Mouse (Mus musculus) regulatory T cell (primary cell): Measurements from ENCODE around the gene Gstcd.

Experiments used
- in situ Hi-C: fragments of 300-600 bp; cut with MboI, MseI; formaldehyde crosslinking; loops from one replicate; pipeline ENCODE4 v1.15.1; 2025; ENCODE audit warnings: high pct_unique_total_duplicates

The Gstcd gene

DNA sequence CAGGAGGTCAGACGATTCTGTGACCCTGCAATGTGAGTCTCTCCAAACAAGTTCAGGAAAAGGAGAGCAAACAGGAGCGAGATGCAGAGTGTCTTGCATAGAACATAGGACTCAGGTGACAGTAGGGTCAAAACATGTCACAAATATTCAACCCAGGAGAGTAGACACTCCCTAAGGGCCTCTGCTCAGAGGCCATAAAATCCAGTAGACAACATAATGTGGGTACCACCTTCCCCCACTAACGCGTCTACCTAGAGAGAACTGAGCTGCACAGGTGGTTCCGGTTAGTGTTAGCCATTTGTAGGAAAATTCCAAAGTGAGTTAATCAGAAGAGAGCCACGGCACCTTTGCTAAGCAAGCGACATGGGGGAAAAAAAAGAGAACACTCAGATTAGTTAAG, 147.6 kb downstream of the Gstcd start:
- in situ Hi-C loops, result no loop called here

DNA sequence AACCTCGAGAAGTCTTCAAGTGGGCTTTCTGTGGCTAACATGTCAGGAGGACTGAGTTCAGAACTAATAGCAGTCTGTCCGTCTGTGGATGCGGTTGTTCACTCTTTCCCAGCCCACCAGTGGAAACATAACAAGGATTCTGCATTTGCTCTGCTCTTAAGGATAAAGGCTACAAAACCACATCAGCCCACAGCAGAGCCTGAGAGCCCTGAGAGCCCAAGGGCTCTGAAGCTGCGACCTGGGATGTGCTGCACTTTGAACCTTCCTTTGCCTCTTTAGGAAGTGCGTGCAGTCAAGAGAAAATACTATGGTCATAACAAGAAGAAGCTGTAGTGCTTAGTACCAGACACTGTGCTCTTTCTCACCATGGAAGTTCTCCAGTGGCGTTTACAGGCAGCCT, 149.1 kb downstream of the Gstcd start:
- in situ Hi-C loops, result no loop called here

DNA sequence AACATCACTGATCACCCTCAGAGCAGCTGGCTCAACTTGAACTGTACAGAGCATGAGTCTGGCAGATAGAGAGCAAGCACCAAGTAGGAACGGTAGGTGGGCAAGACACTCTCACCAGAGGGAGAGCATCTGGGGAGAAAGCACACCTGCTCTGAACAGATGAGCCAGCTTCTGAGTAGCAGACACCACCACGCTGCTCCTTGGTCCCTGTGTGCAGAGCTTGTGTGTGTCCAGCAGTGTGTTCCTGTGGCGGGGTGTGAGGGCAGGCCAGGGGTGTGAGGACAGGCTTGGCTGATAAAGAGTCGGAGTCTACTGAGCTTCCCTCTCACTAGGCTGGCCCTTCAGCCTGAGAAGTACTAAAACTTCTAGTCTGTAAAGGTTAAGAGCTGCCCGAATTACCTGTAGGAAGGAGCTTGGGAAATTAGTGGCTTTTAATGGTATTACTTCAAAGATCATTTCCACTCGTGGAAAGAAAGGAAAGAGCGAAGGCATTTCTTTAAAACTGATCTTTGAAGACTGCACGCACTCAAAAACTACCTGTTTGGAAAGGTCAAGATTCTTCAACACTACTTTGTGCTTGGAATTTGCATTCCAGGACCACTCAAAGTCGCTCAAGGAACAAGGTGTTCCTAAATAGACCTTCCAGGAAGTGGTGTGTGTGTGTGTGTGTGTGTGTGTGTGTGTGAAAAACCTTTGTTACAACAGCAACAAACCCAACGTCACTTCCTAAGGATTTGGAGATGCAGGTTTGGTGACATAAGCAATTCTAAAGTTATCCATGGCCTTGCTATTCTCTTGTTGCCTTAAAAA, 151.4 kb downstream of the Gstcd start:
- in situ Hi-C loops, result no loop called here

DNA sequence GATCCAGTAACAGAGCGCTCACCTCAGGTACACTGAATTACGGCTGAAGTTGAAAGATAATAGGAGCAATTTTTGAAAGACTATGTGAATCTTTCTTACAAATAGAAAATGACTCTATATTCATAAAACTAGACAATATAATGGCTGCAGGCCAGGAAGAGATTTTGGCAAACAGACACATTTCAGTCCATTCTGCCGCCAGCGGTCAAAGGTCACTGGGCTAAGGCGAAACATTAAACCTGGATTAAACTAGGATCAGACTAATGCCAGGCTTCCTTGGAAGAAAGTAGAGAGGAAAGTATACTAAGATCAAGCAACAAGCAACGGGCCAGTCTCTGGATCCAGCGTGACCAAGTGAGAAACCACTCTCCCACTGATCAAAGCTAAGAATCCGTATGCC, 152.8 kb downstream of the Gstcd start:
- in situ Hi-C loops, result no loop called here

DNA sequence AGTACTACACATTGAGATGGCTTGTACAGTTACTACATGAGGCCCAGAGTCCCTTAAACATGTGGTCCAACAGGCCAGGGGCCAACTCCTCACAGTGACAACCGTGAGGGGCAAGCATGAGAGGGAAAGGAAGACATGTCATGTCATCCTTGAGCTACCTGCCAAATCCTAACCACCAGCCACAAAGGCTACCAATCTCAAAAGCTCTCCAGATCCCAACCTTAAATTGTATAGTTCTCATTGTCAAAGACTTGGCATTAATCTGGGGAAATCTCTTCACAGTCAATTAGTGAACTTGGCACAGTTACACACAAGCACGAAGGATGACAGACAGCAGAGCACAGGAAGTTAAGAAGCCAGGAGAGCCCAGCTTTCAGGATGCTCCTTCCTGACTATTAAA, 157.2 kb downstream of the Gstcd start:
- in situ Hi-C loops, result no loop called here
